Comparison of ENCODE assay signal across 24 mouse cellular contexts in the genomic region with DNA sequence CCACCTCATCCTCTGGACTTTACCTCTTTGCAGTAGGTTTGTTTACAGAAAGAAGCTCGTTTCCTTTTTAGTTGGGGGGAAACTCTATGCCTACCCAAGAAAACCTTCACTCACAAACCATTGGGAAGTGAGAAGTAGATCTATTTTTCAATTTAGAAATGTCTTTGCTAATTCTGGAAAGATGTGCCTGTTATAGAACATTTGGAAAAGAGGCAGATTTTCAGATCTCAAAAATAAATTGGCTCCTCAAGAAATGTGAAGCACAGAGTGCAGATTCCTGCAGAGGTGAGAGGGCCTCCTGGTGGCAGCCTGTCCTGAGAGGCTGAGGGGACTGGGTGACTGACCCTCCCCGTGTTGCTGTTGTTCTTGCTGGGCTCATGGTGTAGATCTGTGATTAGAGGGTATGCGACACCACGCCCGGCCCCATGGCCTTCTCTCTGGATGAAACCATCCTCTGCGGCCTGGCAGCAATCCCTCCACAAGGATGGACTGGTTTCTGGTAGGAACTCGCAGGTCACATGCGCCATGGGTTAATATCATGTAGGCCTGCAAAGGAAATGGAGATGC. TPM values are rescaled to one million over a fixed set of nuclear protein-coding genes. Genes with fewer than 3 reads are reported as not detected.
DNase-seq lines count a peak whose midpoint lies in the region; ATAC-seq and TF ChIP-seq lines count a peak whose summit lies in the region.
"Had no signal": no experiment of that assay in that cellular context is flagged by ENCODE, and none has a peak within 500 bp of the region (broad histone marks: within the 10 kb centered on the region; RNA-seq: fewer than 3 reads in every experiment).

No protein-coding gene starts in this region.

- H3K27me3 ChIP-seq in liver, embryonic 11.5 days (replicated peaks; ENCODE audit: control insufficient read depth, insufficient read depth, low read length) = no peaks in the 10 kb centered on the region
- H3K27me3 ChIP-seq: forebrain, embryonic 12.5 days; hindbrain, embryonic 12.5 days; megakaryocyte, embryonic 14.5 days; midbrain, embryonic 15.5 days had no signal

- H3K9ac ChIP-seq in liver, embryonic 11.5 days (ENCODE audit: low read depth, low read length) = peak overlapping the region; percentile 38; the same call in 1 of the 2 replicates
- H3K9ac ChIP-seq: forebrain, embryonic 12.5 days; hindbrain, embryonic 12.5 days; midbrain, embryonic 15.5 days had no signal

- H3K4me1 ChIP-seq in liver, embryonic 11.5 days (replicated peaks; ENCODE audit: control insufficient read depth, insufficient read depth, low read length) = peaks cover 73% of the 10 kb centered on the region
- H3K4me1 ChIP-seq: forebrain, embryonic 12.5 days; hindbrain, embryonic 12.5 days; midbrain, embryonic 15.5 days had no signal

- 81% methylated on average over 8 of the region's 8 CpGs for WGBS in liver, embryonic 11.5 days

- H3K4me2 ChIP-seq in liver, embryonic 11.5 days = peak overlapping the region; percentile 42; the same call in 1 of the 2 replicates
- H3K4me2 ChIP-seq: forebrain, embryonic 12.5 days; hindbrain, embryonic 12.5 days; midbrain, embryonic 15.5 days had no signal

- peaks cover 37% of the 10 kb centered on the region for H3K36me3 ChIP-seq in liver, embryonic 11.5 days (ENCODE audit: control insufficient read depth, insufficient read depth, low read length)

- no peak for DNase-seq in frontal cortex, postnatal 10 days (ENCODE audit: low spot score in 2 of 2)
- DNase-seq in left cerebral cortex, adult 2 months (ENCODE audit: extremely low spot score in 1 of 2, low spot score in 2 of 2) = no peak
- DNase-seq in left cerebral cortex, postnatal 10 days (ENCODE audit: extremely low spot score in 1 of 2, low spot score in 2 of 2) = no peak
- no peak for DNase-seq in liver, embryonic 11.5 days (ENCODE audit: low spot score)
- peak; percentile 62 for DNase-seq in telencephalon, adult 2 months (ENCODE audit: low read depth, low spot score)
- no peak for DNase-seq in gastrocnemius, postnatal 14 days
- DNase-seq: adrenal gland, postnatal 10 days; cerebellum, adult 11-12 months; cerebellum, postnatal 36 days; gastrocnemius, postnatal 36 days; heart, postnatal 14 days; kidney, adult 8-10 months; kidney, postnatal 36 days; left cerebral cortex, postnatal 4 days; lung, adult 18-20 months; thymus, postnatal 25 days had no signal

- peak; percentile 53; the same call in 1 of the 2 replicates for ATAC-seq in frontal cortex, adult (ENCODE audit: low TSS enrichment)
- ATAC-seq in liver, embryonic 11.5 days (replicated peaks; ENCODE audit: low FRiP score) = no peak
- ATAC-seq: activated CD4-positive, CD25-positive, alpha-beta regulatory T cell, adult 4 months; midbrain, embryonic 15.5 days had no signal

- H3K4me3 ChIP-seq in left cerebral cortex, adult 2 months = no peak overlapping the region
- no peak overlapping the region for H3K4me3 ChIP-seq in liver, embryonic 11.5 days (ENCODE audit: low read depth, low read length)
- H3K4me3 ChIP-seq: forebrain, embryonic 12.5 days; hindbrain, embryonic 12.5 days; midbrain, embryonic 15.5 days had no signal

- intact Hi-C loops in left cerebral cortex, adult 2 months (cut with DNase I) = loop anchor here (2.0 kb wide), 1 partner anchor 47 kb away; no protein-coding TSS in a partner anchor
- intact Hi-C loops in left cerebral cortex, postnatal 10 days (cut with DNase I) = loop anchor here (5.0 kb wide), 1 partner anchor 45 kb away; no protein-coding TSS in a partner anchor
- intact Hi-C loops in gastrocnemius, postnatal 14 days (cut with DNase I; ENCODE audit: low total_unique reads) = no loop called here

- H3K27ac ChIP-seq in left cerebral cortex, adult 2 months = peak overlapping the region; percentile 57
- H3K27ac ChIP-seq in liver, embryonic 11.5 days (ENCODE audit: low read depth, low read length) = peak overlapping the region; percentile 89
- H3K27ac ChIP-seq: forebrain, embryonic 12.5 days; hindbrain, embryonic 12.5 days; midbrain, embryonic 15.5 days had no signal

- no peak; the same call in none of the 2 replicates for TF ChIP-seq CTCF in left cerebral cortex, adult 2 months (IDR thresholded peaks at IDR 0.05)

- no peaks in the 10 kb centered on the region for H3K9me3 ChIP-seq in liver, embryonic 11.5 days (ENCODE audit: control insufficient read depth, low read length)
- H3K9me3 ChIP-seq: forebrain, embryonic 12.5 days; G1E; hindbrain, embryonic 12.5 days; megakaryocyte, embryonic 14.5 days; midbrain, embryonic 15.5 days had no signal

RNA-seq across cellular contexts. Expression of gene Brpf3, which starts 26.9 kb away (rescaled TPM):
- 10 to 100 TPM; 49.1 to 49.5 TPM for total RNA-seq in left cerebral cortex, adult 2 months (2021)
- total RNA-seq in left cerebral cortex, postnatal 10 days (2021) = 10 to 100 TPM; 44.5 to 55.7 TPM
- 29.3 and 34.8 TPM in 2 replicates for polyA plus RNA-seq in liver, embryonic 11.5 days (2014; fragmentation: Nextera tagmentation; extraction: Ambion mirVana)
- total RNA-seq in gastrocnemius, postnatal 14 days (2021) = 10 to 100 TPM; 14.5 to 15.0 TPM

RNA-seq across cellular contexts. Expression of gene Pnpla1, which starts 30.5 kb away (rescaled TPM):
- under 1 TPM; 0.61 to 0.66 TPM for total RNA-seq in left cerebral cortex, adult 2 months (2021)
- under 1 TPM; 0.53 to 0.60 TPM for total RNA-seq in left cerebral cortex, postnatal 10 days (2021)
- polyA plus RNA-seq in liver, embryonic 11.5 days (2014; fragmentation: Nextera tagmentation; extraction: Ambion mirVana) = 0.05 TPM in 1 of 2 replicates, not detected in the other
- total RNA-seq in gastrocnemius, postnatal 14 days (2021) = under 1 TPM in 1 of 2 experiments, not detected in 1; 0.04 TPM
- total RNA-seq: adrenal gland, postnatal 10 days; G1E; gastrocnemius, postnatal 36 days; heart, postnatal 14 days; neutrophil, adult 5-6 weeks had no signal
- polyA plus RNA-seq: activated CD4-positive, CD25-positive, alpha-beta regulatory T cell, adult 4 months; forebrain, embryonic 12.5 days; G1E; hindbrain, embryonic 12.5 days had no signal

RNA-seq across cellular contexts. Expression of gene Mapk13, which starts 58.7 kb away (rescaled TPM):
- 1 to 10 TPM; 1.6 to 1.7 TPM for total RNA-seq in left cerebral cortex, adult 2 months (2021)
- total RNA-seq in left cerebral cortex, postnatal 10 days (2021) = under 1 TPM; 0.66 to 0.75 TPM
- 5.0 and 5.5 TPM in 2 replicates for polyA plus RNA-seq in liver, embryonic 11.5 days (2014; fragmentation: Nextera tagmentation; extraction: Ambion mirVana)
- under 1 TPM; 0.24 to 0.39 TPM for total RNA-seq in gastrocnemius, postnatal 14 days (2021)
- total RNA-seq: gastrocnemius, postnatal 36 days had no signal
- polyA plus RNA-seq: activated CD4-positive, CD25-positive, alpha-beta regulatory T cell, adult 4 months; G1E had no signal
